Mouse (Mus musculus) skeletal muscle tissue, postnatal 0 days (tissue): ENCODE data around the gene Gphb5. TPM values are rescaled to one million over a fixed set of nuclear protein-coding genes. Genes with fewer than 3 reads are reported as not detected.

ENCODE experiments used
- polyA plus RNA-seq: library from polyadenylated mRNA; unstranded; fragments of >200 nt; fragmentation: Nextera tagmentation; extraction: Ambion mirVana; gene quantifications from 2 replicates; pipeline ENCODE4 v1.2.1, GENCODE M21; 2015

Gene Gphb5
- polyA plus RNA-seq, result not detected in 2 replicates

GRCm38 (mm10) chr12:75416681-75417080, at the start of gene Gphb5:
Gene Gphb5, minus strand, starts transcription at chr12:75416781.

Other genes starting within 250 kb of the Gphb5 start
- gene Kcnh5, start 239.4 kb downstream of the Gphb5 start, polyA plus RNA-seq, result not detected in 2 replicates
- 59.3 and 66.2 TPM in 2 replicates for gene Rhoj, start 108.5 kb downstream of the Gphb5 start, polyA plus RNA-seq
- 7.3 and 8.3 TPM in 2 replicates for gene Ppp2r5e, start 179.5 kb upstream of the Gphb5 start, polyA plus RNA-seq